9 mouse cellular contexts compared by ENCODE assay signal in the genomic region with DNA sequence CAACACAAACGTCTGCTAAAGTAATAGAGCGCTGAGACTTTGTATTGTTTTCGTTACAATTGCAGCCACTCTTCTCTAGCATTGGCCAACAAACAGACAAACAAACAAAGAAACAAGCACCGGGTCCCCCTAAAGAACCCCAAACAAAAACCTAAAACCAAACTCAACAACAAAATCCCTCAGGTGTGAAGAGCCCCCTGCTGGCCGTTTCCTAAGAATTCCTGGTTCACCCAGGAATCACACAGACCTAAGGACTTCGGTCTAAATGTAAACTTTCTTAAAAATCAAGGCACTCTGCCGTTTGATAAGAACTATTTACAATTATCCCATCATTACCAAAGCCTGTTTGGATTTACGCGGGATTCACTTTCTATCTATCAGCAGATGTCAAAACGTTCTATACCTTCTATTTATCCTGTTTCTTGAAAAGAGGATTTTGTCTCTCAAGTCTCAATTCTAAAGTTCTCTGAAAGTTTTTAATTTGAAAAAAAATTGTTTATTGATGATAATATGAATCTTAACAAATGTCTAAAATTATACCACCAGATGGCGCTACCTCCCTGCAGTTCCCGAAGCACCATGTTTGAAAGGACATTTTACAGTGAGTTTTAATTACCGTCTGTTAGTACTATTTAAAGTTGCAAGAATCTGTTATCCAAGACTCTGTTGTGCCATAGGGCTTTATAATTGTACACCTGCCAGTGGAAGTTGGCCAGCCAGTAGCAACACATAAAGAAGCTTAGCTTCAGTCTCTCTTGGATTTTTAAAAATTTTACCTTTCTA. TPM values are rescaled to one million over a fixed set of nuclear protein-coding genes. Genes with fewer than 3 reads are reported as not detected.
A peak's percentile ranks its signal among the peaks of the same experiment; 100 is the strongest.
DNase-seq lines count a peak whose midpoint lies in the region; ATAC-seq and TF ChIP-seq lines count a peak whose summit lies in the region.
"Had no signal": no experiment of that assay in that cellular context is flagged by ENCODE, and none has a peak within 500 bp of the region (broad histone marks: within the 10 kb centered on the region; RNA-seq: fewer than 3 reads in every experiment).

No protein-coding gene starts in this region.

- TF ChIP-seq CTCF in kidney, postnatal 0 days (IDR thresholded peaks at IDR 0.05; ENCODE audit: low read depth), result peak; percentile 76

- H3K4me3 ChIP-seq in forebrain, embryonic 12.5 days (replicated peaks), result no peak overlapping the region
- H3K4me3 ChIP-seq in kidney, postnatal 0 days (replicated peaks; ENCODE audit: low read depth, low read length), result no peak overlapping the region

- 32% methylated on average over 13 of the region's 13 CpGs for WGBS in forebrain, embryonic 12.5 days
- WGBS in kidney, postnatal 0 days, result 29% methylated on average over 13 of the region's 13 CpGs

- no peaks in the 10 kb centered on the region for H3K27me3 ChIP-seq in forebrain, embryonic 12.5 days
- H3K27me3 ChIP-seq in kidney, postnatal 0 days (ENCODE audit: insufficient read depth, low read length), result no peaks in the 10 kb centered on the region

- H3K4me1 ChIP-seq in forebrain, embryonic 12.5 days, result no peaks in the 10 kb centered on the region
- H3K4me1 ChIP-seq in kidney, postnatal 0 days (replicated peaks; ENCODE audit: insufficient read depth, low read length), result no peaks in the 10 kb centered on the region

- no peak overlapping the region for H3K27ac ChIP-seq in forebrain, embryonic 12.5 days
- H3K27ac ChIP-seq in kidney, postnatal 0 days, result no peak overlapping the region
- H3K27ac ChIP-seq: macrophage had no signal

- DNase-seq in heart, adult 8-10 months (ENCODE audit: low spot score), result peak; percentile 16
- DNase-seq in heart, postnatal 25 days (ENCODE audit: low spot score), result no peak
- peak; percentile 17 for DNase-seq in B cell, adult 2 months
- DNase-seq in adrenal gland, postnatal 36 days, result peak; percentile 23 to 59
- DNase-seq in kidney, postnatal 0 days (ENCODE audit: low spot score), result peak; percentile 82
- DNase-seq in lung, postnatal 10 days, result peak; percentile 13
- DNase-seq in urinary bladder, adult 2 months (ENCODE audit: low spot score), result no peak

- peak; percentile 46; the same call in 1 of the 2 replicates for ATAC-seq in forebrain, embryonic 12.5 days (ENCODE audit: low FRiP score)
- ATAC-seq in kidney, postnatal 0 days (replicated peaks; ENCODE audit: low FRiP score, low read depth), result no peak

- H3K36me3 ChIP-seq in forebrain, embryonic 12.5 days (replicated peaks), result no peaks in the 10 kb centered on the region
- H3K36me3 ChIP-seq in kidney, postnatal 0 days (ENCODE audit: insufficient read depth, low read length), result no peaks in the 10 kb centered on the region

- intact Hi-C loops in heart, postnatal 25 days (cut with DNase I), result loop anchor here (2.0 to 10.0 kb wide), 6 partner anchors 89 to 301 kb away; no protein-coding TSS in a partner anchor

- no peaks in the 10 kb centered on the region for H3K9me3 ChIP-seq in forebrain, embryonic 12.5 days
- H3K9me3 ChIP-seq in kidney, postnatal 0 days (replicated peaks; ENCODE audit: low read length), result no peaks in the 10 kb centered on the region

- H3K4me2 ChIP-seq in forebrain, embryonic 12.5 days, result no peak overlapping the region
- H3K4me2 ChIP-seq in kidney, postnatal 0 days (ENCODE audit: low read length), result no peak overlapping the region

- H3K9ac ChIP-seq in forebrain, embryonic 12.5 days, result no peak overlapping the region
- no peak overlapping the region for H3K9ac ChIP-seq in kidney, postnatal 0 days (ENCODE audit: low read depth, low read length)

RNA-seq across cellular contexts. Expression of gene Hyal6, which starts 11.5 kb away (rescaled TPM):
- total RNA-seq in heart, adult 8-10 months (2022), result not detected
- total RNA-seq in heart, postnatal 25 days (2021), result not detected
- not detected for total RNA-seq in adrenal gland, postnatal 36 days (2021)
- not detected in 2 replicates for polyA plus RNA-seq in forebrain, embryonic 12.5 days (2016; fragmentation: Nextera tagmentation; extraction: Ambion mirVana)
- polyA plus RNA-seq in kidney, postnatal 0 days (2015; fragmentation: Nextera tagmentation; extraction: Ambion mirVana), result not detected in 2 replicates
- 0.01 TPM in 1 of 2 replicates, not detected in the other for polyA plus RNA-seq in urinary bladder, adult 2 months (2012; rRNA removed)
- polyA plus RNA-seq: macrophage had no signal

RNA-seq across cellular contexts. Expression of gene Hyal4, which starts 26.6 kb away (rescaled TPM):
- total RNA-seq in heart, adult 8-10 months (2022), result not detected
- not detected for total RNA-seq in heart, postnatal 25 days (2021)
- total RNA-seq in adrenal gland, postnatal 36 days (2021), result not detected
- not detected in 2 replicates for polyA plus RNA-seq in forebrain, embryonic 12.5 days (2016; fragmentation: Nextera tagmentation; extraction: Ambion mirVana)
- polyA plus RNA-seq in kidney, postnatal 0 days (2015; fragmentation: Nextera tagmentation; extraction: Ambion mirVana), result 0.03 TPM in 1 of 2 replicates, not detected in the other
- polyA plus RNA-seq in urinary bladder, adult 2 months (2012; rRNA removed), result 0.01 TPM in 1 of 2 replicates, not detected in the other
- polyA plus RNA-seq: macrophage had no signal

RNA-seq across cellular contexts. Expression of gene Wasl, which starts 56.7 kb away (rescaled TPM):
- total RNA-seq in heart, adult 8-10 months (2022), result 10 to 100 TPM; 23.5 to 27.0 (median 25.3) TPM
- total RNA-seq in heart, postnatal 25 days (2021), result 10 to 100 TPM; 25.5 to 35.8 TPM
- total RNA-seq in adrenal gland, postnatal 36 days (2021), result 10 to 100 TPM; 57.7 to 70.4 TPM
- polyA plus RNA-seq in forebrain, embryonic 12.5 days (2016; fragmentation: Nextera tagmentation; extraction: Ambion mirVana), result 81.9 and 82.5 TPM in 2 replicates
- 122 and 126 TPM in 2 replicates for polyA plus RNA-seq in kidney, postnatal 0 days (2015; fragmentation: Nextera tagmentation; extraction: Ambion mirVana)
- polyA plus RNA-seq in urinary bladder, adult 2 months (2012; rRNA removed), result 47.4 and 53.8 TPM in 2 replicates

Comparison
In these comparisons a context has a peak if more than half of its experiments do, and no peak if none do; other contexts are left out.
1. DNase-seq: peak in heart, adult 8-10 months (single experiment), B cell, adult 2 months (2 of 2), adrenal gland, postnatal 36 days (2 of 2), kidney, postnatal 0 days (single experiment) and lung, postnatal 10 days (single experiment); none in heart, postnatal 25 days (single experiment) and urinary bladder, adult 2 months (single experiment).